Mouse (Mus musculus) urinary bladder, postnatal 25 days (tissue): ENCODE measurements around the gene Ier3.

Experiments
- DNase-seq: peaks from one replicate; pipeline ENCODE4 v3.0.0; 2022; ENCODE audit warnings: low spot score

Gene Ier3

DNA sequence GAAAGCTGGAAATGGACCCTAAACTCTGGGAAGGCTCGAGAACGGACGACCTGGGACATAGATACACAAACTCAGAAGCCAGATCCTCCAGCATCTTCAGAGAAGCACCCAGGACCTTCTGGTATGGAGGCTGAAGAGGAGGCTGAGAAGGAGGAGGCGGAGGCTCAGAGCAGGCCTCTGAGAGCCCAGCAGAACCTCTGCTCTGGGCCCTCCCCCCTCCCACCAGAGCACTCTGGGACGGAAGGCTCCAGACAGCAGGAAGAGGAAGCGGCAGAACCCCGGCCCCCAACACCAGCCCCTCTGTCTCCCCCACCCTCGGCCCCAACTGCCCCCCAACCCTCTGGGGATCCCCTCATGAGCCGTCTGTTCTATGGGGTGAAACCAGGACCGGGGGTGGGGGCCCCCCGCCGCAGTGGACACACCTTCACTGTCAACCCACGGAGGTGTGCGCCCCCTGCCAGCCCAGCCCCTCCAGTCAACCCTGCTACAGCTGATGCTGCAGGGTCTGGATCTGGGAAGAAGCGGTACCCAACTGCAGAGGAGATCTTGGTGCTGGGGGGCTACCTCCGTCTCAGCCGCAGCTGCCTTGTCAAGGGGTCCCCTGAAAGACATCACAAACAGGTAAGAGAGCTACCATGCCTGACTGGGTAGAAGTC, 46.8 kb downstream of the Ier3 start:
- DNase-seq, result no peak

DNA sequence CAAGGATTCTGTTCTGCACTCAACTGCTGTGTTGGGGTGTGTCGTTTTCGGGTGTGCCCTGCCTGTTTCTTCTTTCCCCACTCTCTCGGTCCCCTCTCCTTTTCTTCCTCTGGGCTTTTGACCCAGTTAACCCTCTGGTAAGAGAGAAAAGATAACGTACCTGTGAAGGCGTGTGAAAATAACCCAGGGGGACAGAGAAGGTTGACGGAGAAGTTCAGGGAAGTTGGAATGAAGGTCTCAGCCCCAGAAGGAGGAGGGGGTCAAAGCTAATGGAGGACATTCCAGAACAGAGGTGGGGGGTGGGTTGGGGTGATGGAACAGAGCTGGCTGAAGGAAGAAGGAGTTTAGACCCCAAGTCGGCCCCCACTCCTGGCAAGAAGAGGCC, 47.5 kb downstream of the Ier3 start:
- no peak for DNase-seq

DNA sequence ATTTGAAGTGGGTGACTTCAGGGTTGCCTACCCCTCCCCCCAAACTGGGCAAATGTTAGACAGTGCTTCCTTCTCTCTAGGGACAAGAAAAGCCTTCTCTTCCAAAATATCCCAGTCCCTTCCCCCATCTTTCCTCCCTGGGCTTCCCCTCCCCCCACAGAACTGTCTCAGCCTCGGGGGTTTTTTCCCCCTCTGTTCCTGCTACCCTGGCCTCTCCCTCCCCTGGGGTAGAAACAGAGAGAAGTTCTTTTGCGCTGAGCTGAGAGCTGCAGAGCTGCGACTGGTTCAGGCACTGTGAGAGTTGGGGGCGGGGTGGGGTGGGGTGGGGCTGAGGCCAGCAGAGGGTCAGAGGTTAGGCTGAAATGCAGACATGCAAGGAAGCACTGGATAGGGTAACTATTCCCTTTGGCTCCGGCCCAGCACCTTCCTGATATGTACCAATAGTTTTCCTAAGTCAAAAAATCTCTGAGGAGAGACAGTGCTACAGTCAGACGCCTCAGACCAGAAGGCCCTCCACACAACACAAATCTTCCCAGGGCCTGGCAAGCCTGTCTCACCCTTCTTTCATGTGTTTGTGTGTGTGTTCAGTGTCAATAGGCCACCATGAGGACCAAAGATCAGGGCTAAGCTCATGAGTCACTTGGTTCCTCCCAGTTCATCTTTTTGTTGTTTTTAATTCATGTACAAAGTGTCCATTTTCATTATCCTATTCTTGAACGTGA, 48.0 kb downstream of the Ier3 start:
- DNase-seq, result peak; percentile 32

DNA sequence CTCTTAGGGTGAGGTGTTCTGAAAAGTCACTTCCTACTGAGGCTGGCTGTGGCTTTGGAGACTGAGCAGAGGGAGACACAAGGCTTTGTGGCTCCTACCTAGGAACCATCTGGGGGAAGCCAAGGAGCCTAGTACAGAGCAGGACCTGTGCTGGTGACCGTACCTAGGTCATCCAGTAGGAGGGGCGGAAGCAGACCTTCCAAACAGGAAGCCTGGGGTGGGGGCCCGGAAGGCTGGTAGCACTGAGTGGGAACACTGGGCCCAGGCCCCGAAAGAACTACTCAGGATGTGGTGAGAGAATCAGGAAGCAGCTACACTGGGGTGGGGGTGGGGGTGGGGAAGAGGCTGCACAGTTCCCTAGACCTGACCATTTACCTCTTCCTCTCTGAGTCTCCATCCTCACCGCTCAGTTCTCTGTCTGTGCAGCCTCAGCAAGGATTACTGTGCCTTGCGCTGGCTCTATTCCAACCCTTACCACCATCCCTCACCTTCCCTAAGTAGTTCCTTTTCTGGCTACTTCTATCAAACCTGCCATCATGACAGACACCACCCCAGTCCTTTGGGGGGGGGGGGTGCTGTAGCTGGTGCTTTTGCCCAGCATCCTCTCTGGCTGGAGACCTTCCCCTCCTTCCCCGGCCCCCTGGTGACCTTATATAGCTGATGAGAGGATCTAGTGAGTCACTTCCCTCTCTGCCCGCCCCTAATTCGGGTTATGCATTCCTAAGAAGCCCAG, 48.8 kb downstream of the Ier3 start:
- DNase-seq, result peak; percentile 40

DNA sequence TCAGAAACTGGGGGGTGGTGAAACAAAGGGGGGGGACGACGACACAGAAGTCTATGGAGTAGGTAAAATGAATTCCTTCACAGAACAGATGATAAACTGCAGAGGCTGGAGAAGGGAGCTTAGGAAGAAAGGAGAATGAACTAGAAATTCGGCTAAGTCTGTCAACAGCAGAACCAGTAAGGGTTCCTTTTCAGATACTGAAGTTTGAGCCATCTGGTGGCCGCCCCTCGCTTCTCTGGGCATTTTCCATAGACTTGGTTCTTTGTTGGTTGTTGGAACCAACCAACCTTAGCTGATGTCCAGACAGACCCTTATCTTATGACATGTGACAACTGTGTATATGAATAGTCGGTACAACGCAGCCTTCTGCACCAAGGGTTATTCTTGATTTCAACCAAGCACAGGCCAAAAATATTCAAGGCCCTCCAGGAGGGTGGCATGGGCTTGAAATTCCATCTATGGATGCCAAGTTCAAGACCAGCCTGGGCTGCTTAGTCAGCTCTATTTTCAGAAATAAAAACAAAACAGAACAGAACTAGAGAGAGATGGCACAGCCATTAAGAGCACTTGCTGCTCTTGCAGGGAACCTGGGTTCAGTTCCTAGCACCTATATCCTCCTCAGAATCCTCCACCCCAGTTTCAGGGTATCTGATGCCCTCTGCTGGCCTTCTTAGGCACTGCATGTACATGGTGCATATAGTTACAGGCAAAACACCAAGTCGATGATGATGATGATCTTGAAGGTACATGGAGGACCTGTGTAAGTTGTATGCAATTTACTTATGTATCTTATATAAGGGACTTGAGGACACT, 49.6 kb downstream of the Ier3 start:
- DNase-seq, result no peak
